Mouse (Mus musculus) myocyte (in vitro differentiated cells): ENCODE measurements around the gene Kif21a. TPM values are rescaled to one million over a fixed set of nuclear protein-coding genes. Genes with fewer than 3 reads are reported as not detected.

Experiments used
- H3K27me3 ChIP-seq: one replicate; pipeline ENCODE4 v1.6.1; 2011; ENCODE audit not compliant: control insufficient read depth, insufficient read depth, insufficient read length
- H3K36me3 ChIP-seq: one replicate; pipeline ENCODE4 v1.6.1; 2011; ENCODE audit not compliant: control insufficient read depth, insufficient read depth
- H3K4me2 ChIP-seq: one replicate; pipeline ENCODE4 v1.6.1; 2011; ENCODE audit warnings: low read depth, control low read depth
- H3K4me3 ChIP-seq: one replicate; pipeline ENCODE4 v1.5.1; 2011; ENCODE audit warnings: mild to moderate bottlenecking, control low read depth, moderate library complexity
- H3K79me2 ChIP-seq: one replicate; pipeline ENCODE4 v1.6.1; 2011; ENCODE audit not compliant: control insufficient read depth, insufficient read depth
- H3ac ChIP-seq: one replicate; pipeline ENCODE4 v1.6.1; 2011; ENCODE audit not compliant: control insufficient read depth, insufficient read length
- CEBPB ChIP-seq: IDR thresholded peaks from 2 replicates; pipeline ENCODE4 v1.6.1; 2011; ENCODE audit warnings: mild to moderate bottlenecking, moderate library complexity; ENCODE audit not compliant: poor library complexity, insufficient read depth, severe bottlenecking
- E2F4 ChIP-seq: IDR thresholded peaks from one replicate; pipeline ENCODE4 v1.6.1; 2011; ENCODE audit warnings: mild to moderate bottlenecking, control low read depth, moderate library complexity; ENCODE audit not compliant: insufficient read depth
- MAX ChIP-seq: IDR thresholded peaks from one replicate; pipeline ENCODE4 v1.6.1; 2011; ENCODE audit warnings: low read depth, mild to moderate bottlenecking, control low read depth
- MYOD1 ChIP-seq, 3 experiments: IDR thresholded peaks; one replicate each; pipeline ENCODE4 v1.6.1; 2011; ENCODE audit warnings: control low read depth in 2 of 3, low read depth in 2 of 3, mild to moderate bottlenecking in 2 of 3, moderate library complexity in 1 of 3; ENCODE audit not compliant: insufficient read length in 2 of 3, control insufficient read depth in 1 of 3
- MYOG ChIP-seq, 3 experiments: IDR thresholded peaks; one replicate each; pipeline ENCODE4 v1.6.1; 2011; ENCODE audit warnings: control low read depth in 2 of 3, low read depth in 2 of 3, mild to moderate bottlenecking in 2 of 3; ENCODE audit not compliant: insufficient read length in 2 of 3, control insufficient read depth in 1 of 3, insufficient read depth in 1 of 3
- POLR2A ChIP-seq: IDR thresholded peaks from one replicate; pipeline ENCODE4 v1.6.1; 2011; ENCODE audit warnings: low read depth, mild to moderate bottlenecking, control low read depth, moderate library complexity; ENCODE audit not compliant: insufficient read length
- POLR2AphosphoS2 ChIP-seq: IDR thresholded peaks from one replicate; pipeline ENCODE4 v1.6.1; 2011; ENCODE audit warnings: low read depth, control low read depth; ENCODE audit not compliant: insufficient read length
- REST ChIP-seq: IDR thresholded peaks from one replicate; pipeline ENCODE4 v1.6.1; 2011; ENCODE audit warnings: mild to moderate bottlenecking, control low read depth, moderate library complexity; ENCODE audit not compliant: insufficient read depth, insufficient read length
- SRF ChIP-seq: IDR thresholded peaks from one replicate; pipeline ENCODE4 v1.6.1; 2011; ENCODE audit warnings: low read depth; ENCODE audit not compliant: control insufficient read depth, insufficient read length
- TCF12 ChIP-seq: IDR thresholded peaks from one replicate; pipeline ENCODE4 v1.6.1; 2011; ENCODE audit warnings: mild to moderate bottlenecking, control low read depth; ENCODE audit not compliant: poor library complexity, insufficient read depth, severe bottlenecking
- TCF3 ChIP-seq: IDR thresholded peaks from one replicate; pipeline ENCODE4 v1.6.1; 2011; ENCODE audit warnings: low read depth, control low read depth; ENCODE audit not compliant: insufficient read length
- USF1 ChIP-seq: IDR thresholded peaks from one replicate; pipeline ENCODE4 v1.6.1; 2011; ENCODE audit warnings: low read depth, mild to moderate bottlenecking, control low read depth, moderate library complexity
- polyA plus RNA-seq: library from polyadenylated mRNA; unstranded; fragments of >200 nt; fragmentation: generic; extraction: Trizol; gene quantifications from one replicate; pipeline ENCODE4 v1.2.1, GENCODE M21; 2012; ENCODE audit warnings: missing spikeins

Gene Kif21a
- polyA plus RNA-seq, 1 experiment = 2.5 TPM

DNA sequence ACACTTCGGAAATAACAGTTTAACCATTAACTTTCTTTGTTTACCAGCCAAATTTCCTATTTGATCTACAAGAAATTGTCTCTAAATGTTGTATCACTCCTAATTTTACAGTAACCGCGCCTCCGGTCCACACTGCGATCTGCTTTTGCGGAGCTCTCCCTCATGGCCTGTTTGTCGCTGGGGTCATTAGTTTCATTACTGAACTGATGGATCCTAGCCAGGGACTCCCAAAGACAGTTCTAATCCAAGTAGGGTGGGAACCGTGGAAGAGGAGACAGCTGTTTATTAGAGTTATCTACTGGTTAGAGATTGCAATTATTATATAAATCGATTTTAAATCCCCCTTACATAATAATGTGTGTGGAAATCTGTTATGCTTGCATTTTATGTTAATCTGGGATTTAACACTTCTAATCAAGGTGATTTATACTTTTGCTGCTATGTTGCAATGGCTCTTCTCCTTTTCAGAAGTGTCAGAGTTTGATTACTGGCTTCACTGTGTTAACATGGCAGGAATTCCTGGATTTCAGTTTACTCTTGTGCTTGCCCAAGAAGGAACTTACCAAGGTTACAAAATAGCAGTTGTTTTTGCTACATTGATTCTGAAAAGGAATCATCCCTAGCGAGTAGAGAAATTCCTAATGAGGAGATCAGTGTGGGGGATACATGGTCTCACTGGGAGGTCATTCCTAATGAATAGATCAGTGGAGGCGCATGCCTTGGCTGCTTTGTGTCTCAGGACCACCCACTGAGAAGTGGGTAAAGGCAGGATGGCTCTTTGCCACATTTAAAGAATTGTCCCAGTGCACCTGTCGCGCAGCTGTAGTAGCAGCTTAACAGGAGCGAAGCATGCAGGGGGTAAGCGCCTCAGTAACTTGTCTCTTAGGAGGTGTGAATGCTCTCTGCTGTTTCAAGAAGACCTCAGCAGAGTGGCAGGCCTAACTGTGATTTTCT is 28.0 kb upstream of the Kif21a start:
- H3K27me3 ChIP-seq = no peaks in the 10 kb centered on the region
- peak; percentile 46 for TF ChIP-seq TCF12
- peak in 2 of 3 experiments; percentile 78 to 81 for TF ChIP-seq MYOD1 (IDR thresholded peaks at IDR 0.05; ENCODE audit: control insufficient read depth in 1 of 3, insufficient read length in 2 of 3, low read depth in 2 of 3)
- peak; percentile 38 for TF ChIP-seq TCF3
- no peak for TF ChIP-seq MAX
- TF ChIP-seq MYOG (IDR thresholded peaks at IDR 0.05; ENCODE audit: control insufficient read depth in 1 of 3, insufficient read depth in 1 of 3, insufficient read length in 2 of 3, low read depth in 2 of 3) = peak in 2 of 3 experiments; percentile 50 to 84
- no peak for TF ChIP-seq E2F4
- TF ChIP-seq USF1 = no peak
- no peak overlapping the region for H3ac ChIP-seq
- H3K4me2 ChIP-seq = no peak overlapping the region
- H3K4me3 ChIP-seq = no peak overlapping the region
- no peaks in the 10 kb centered on the region for H3K79me2 ChIP-seq
- H3K36me3 ChIP-seq = no peaks in the 10 kb centered on the region

- TF ChIP-seq POLR2AphosphoS2 = no peak
- TF ChIP-seq MYOD1 (IDR thresholded peaks at IDR 0.05; ENCODE audit: control insufficient read depth in 1 of 3, insufficient read length in 2 of 3, low read depth in 2 of 3) = no peak
- TF ChIP-seq CEBPB = no peak
- TF ChIP-seq POLR2A = no peak
- no peak for TF ChIP-seq TCF12
- TF ChIP-seq TCF3 = no peak
- TF ChIP-seq REST = no peak
- no peak for TF ChIP-seq MYOG (IDR thresholded peaks at IDR 0.05; ENCODE audit: control insufficient read depth in 1 of 3, insufficient read depth in 1 of 3, insufficient read length in 2 of 3, low read depth in 2 of 3)
- TF ChIP-seq E2F4 = no peak
- H3K4me3 ChIP-seq = no peak overlapping the region
- H3K36me3 ChIP-seq = no peaks in the 10 kb centered on the region
- no peak overlapping the region for H3ac ChIP-seq
- no peaks in the 10 kb centered on the region for H3K27me3 ChIP-seq
- no peaks in the 10 kb centered on the region for H3K79me2 ChIP-seq
- no peak overlapping the region for H3K4me2 ChIP-seq
Observed at GRCm38 (mm10) chr15:91072440-91072839, 22.7 kb upstream of the Kif21a start.

DNA sequence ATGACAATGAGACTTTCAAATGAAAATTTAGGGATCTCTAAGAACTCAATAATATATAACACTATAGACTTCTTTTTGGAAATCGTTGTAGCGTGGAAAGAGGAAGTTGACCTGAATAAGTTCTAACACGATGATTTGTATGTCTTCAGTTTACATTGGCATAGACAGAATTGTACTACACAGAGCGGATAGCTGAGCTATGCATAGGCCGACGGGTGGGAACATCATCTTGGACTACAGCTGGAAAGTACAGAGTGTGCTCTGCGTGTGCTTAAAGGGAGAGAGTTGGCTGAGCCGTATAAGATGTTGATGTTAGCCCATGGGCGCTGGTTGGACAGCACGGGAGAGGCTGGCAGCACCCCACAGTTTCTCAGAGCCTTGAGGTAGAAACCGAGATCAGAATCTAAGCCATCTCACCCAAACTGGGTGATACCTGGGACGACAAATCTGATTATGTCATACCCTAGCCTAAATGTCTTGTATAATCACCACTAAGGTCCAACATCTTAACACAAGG is 14.6 kb upstream of the Kif21a start:
- no peak for TF ChIP-seq POLR2AphosphoS2
- TF ChIP-seq MYOG (IDR thresholded peaks at IDR 0.05; ENCODE audit: control insufficient read depth in 1 of 3, insufficient read depth in 1 of 3, insufficient read length in 2 of 3, low read depth in 2 of 3) = no peak
- TF ChIP-seq REST = no peak
- TF ChIP-seq USF1 = no peak
- TF ChIP-seq TCF3 = no peak
- TF ChIP-seq SRF = no peak
- TF ChIP-seq CEBPB = no peak
- TF ChIP-seq TCF12 = no peak
- TF ChIP-seq E2F4 = no peak
- no peak for TF ChIP-seq POLR2A
- TF ChIP-seq MAX = no peak
- no peak for TF ChIP-seq MYOD1 (IDR thresholded peaks at IDR 0.05; ENCODE audit: control insufficient read depth in 1 of 3, insufficient read length in 2 of 3, low read depth in 2 of 3)

GRCm38 (mm10) chr15:91063845-91064244 is 14.1 kb upstream of the Kif21a start:
- Histone ChIP-seq H3K36me3 (no peaks in the 10 kb centered on the region), H3K79me2 (no peaks in the 10 kb centered on the region), H3K27me3 (no peaks in the 10 kb centered on the region), H3ac (no peak overlapping the region), H3K4me3 (no peak overlapping the region), H3K4me2 (no peak overlapping the region)
- TF ChIP-seq TCF3 (no peak), SRF (no peak)

More for the DNA sequence above, 14.6 kb upstream of the Kif21a start:
- no peak overlapping the region for H3K4me2 ChIP-seq
- no peak overlapping the region for H3K4me3 ChIP-seq
- H3K27me3 ChIP-seq = no peaks in the 10 kb centered on the region
- no peaks in the 10 kb centered on the region for H3K36me3 ChIP-seq
- no peaks in the 10 kb centered on the region for H3K79me2 ChIP-seq
- H3ac ChIP-seq = no peak overlapping the region

- Histone ChIP-seq H3K4me3 (no peak overlapping the region), H3K36me3 (no peaks in the 10 kb centered on the region), H3ac (no peak overlapping the region), H3K79me2 (no peaks in the 10 kb centered on the region), H3K27me3 (no peaks in the 10 kb centered on the region), H3K4me2 (no peak overlapping the region)
- TF ChIP-seq CEBPB = no peak
- no peak for TF ChIP-seq TCF3
- TF ChIP-seq MAX = no peak
- no peak for TF ChIP-seq USF1
- no peak for TF ChIP-seq E2F4
- TF ChIP-seq REST = no peak
Observed at GRCm38 (mm10) chr15:91056866-91057342, 7.2 kb upstream of the Kif21a start.
